Mouse (Mus musculus) limb, embryonic 13.5 days (tissue): ENCODE results near the gene Olfr557. TPM values are rescaled to one million over a fixed set of nuclear protein-coding genes. Genes with fewer than 3 reads are reported as not detected.

Experiments used
- ATAC-seq: fragments of 200-750 bp; cut with Nextera tagmentation; 2 replicates; pipeline ENCODE4 v1.8.0; 2017; ENCODE audit warnings: low read depth, moderate number of reproducible peaks, moderate TSS enrichment; ENCODE audit not compliant: low FRiP score
- H3K27ac ChIP-seq: fragments of 300-500 bp; sonication (generic); 2 replicates; pipeline ENCODE4 v1.5.1; 2015; ENCODE audit warnings: inconsistent platforms, mild to moderate bottlenecking, moderate library complexity
- H3K27me3 ChIP-seq: fragments of 300-500 bp; sonication (generic); 2 replicates; pipeline ENCODE4 v1.6.1; 2015; ENCODE audit warnings: mild to moderate bottlenecking, inconsistent platforms
- H3K36me3 ChIP-seq: fragments of 300-500 bp; sonication (generic); 2 replicates; pipeline ENCODE4 v1.6.1; 2015; ENCODE audit warnings: inconsistent platforms, mild to moderate bottlenecking, moderate library complexity
- H3K4me1 ChIP-seq: fragments of 300-500 bp; sonication (generic); 2 replicates; pipeline ENCODE4 v1.6.1; 2015; ENCODE audit warnings: inconsistent platforms
- H3K4me2 ChIP-seq: fragments of 300-500 bp; sonication (generic); replicated peaks from 2 replicates; pipeline ENCODE4 v1.6.1; 2015; ENCODE audit warnings: inconsistent platforms, mild to moderate bottlenecking, moderate library complexity
- H3K4me3 ChIP-seq: fragments of 300-500 bp; sonication (generic); 2 replicates; pipeline ENCODE4 v1.5.1; 2015; ENCODE audit warnings: moderate library complexity, mild to moderate bottlenecking, inconsistent platforms
- H3K9ac ChIP-seq: fragments of 300-500 bp; sonication (generic); 2 replicates; pipeline ENCODE4 v1.6.1; 2015; ENCODE audit warnings: mild to moderate bottlenecking, inconsistent platforms
- H3K9me3 ChIP-seq: fragments of 300-500 bp; sonication (generic); 2 replicates; pipeline ENCODE4 v1.6.1; 2016; ENCODE audit warnings: inconsistent platforms
- WGBS: fragments of 180-500 bp; shearing (Covaris S2); methylation state at CpG from one replicate; pipeline ENCODE4 v1.1.7; 2015; 5-methylcytosine and 5-hydroxymethylcytosine counted together
- polyA plus RNA-seq: library from polyadenylated mRNA; unstranded; fragments of >200 nt; fragmentation: Nextera tagmentation; extraction: Ambion mirVana; gene quantifications from 2 replicates; pipeline ENCODE4 v1.2.1, GENCODE M21; 2015

The Olfr557 gene
- polyA plus RNA-seq, 1 experiment from 2014 or later = not detected

DNA sequence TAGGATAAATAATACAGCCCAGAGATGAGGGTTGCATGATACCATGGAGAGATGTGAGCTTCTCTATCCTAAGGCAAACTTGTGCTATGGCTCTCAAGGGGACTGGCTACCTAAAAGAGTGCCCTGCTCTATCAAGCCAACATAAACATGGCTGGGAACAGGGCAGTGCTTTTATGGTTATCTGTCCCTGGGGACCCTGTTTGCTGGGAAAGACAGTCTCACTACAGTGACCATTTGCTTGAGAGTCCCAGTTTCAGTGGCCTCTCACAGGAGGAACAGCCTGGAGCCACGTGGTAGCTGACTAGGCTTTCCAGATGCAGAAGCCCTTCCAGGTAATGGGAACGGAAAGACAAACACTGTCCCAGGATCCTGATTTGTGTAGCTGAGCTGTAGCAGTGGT lies 42.0 kb downstream of the Olfr557 start:
- Histone ChIP-seq H3K4me1 (no peaks in the 10 kb centered on the region), H3K27ac (no peak overlapping the region), H3K9me3 (no peaks in the 10 kb centered on the region), H3K4me3 (no peak overlapping the region), H3K9ac (no peak overlapping the region), H3K27me3 (no peaks in the 10 kb centered on the region), H3K4me2 (no peak overlapping the region), H3K36me3 (no peaks in the 10 kb centered on the region)
- no peak for ATAC-seq
- 27% methylated on average over 2 of the region's 2 CpGs for WGBS

Other genes starting within 250 kb of the Olfr557 start
- 0.45 TPM in 1 of 2 replicates, not detected in the other for gene Olfr543, start 214.2 kb upstream of the Olfr557 start, polyA plus RNA-seq
- 0.11 and 0.13 TPM in 2 replicates for gene Olfr544, start 207.6 kb upstream of the Olfr557 start, polyA plus RNA-seq
- gene Olfr545, start 196.3 kb upstream of the Olfr557 start, polyA plus RNA-seq = not detected in 2 replicates
- not detected in 2 replicates for gene Olfr547, start 161.2 kb upstream of the Olfr557 start, polyA plus RNA-seq
- not detected in 2 replicates for gene Olfr548-ps1, start 155.0 kb upstream of the Olfr557 start, polyA plus RNA-seq
- gene Olfr549, start 146.0 kb upstream of the Olfr557 start, polyA plus RNA-seq = not detected in 2 replicates
- 0.23 and 0.52 TPM in 2 replicates for gene Trim21, start 130.4 kb upstream of the Olfr557 start, polyA plus RNA-seq
- gene Olfr550, start 124.5 kb upstream of the Olfr557 start, polyA plus RNA-seq = not detected in 2 replicates
- gene Olfr551, start 104.0 kb upstream of the Olfr557 start, polyA plus RNA-seq = not detected in 2 replicates
- gene Olfr552, start 98.1 kb upstream of the Olfr557 start, polyA plus RNA-seq = not detected in 2 replicates
- gene Olfr553, start 77.7 kb upstream of the Olfr557 start, polyA plus RNA-seq = not detected in 2 replicates
- gene Olfr554, start 57.5 kb upstream of the Olfr557 start, polyA plus RNA-seq = not detected in 2 replicates
- gene Olfr555, start 37.1 kb upstream of the Olfr557 start, polyA plus RNA-seq = not detected in 2 replicates
- not detected in 2 replicates for gene Olfr556, start 31.0 kb upstream of the Olfr557 start, polyA plus RNA-seq
- 17.0 and 19.9 TPM in 2 replicates for gene Trim68, start 8.6 kb upstream of the Olfr557 start, polyA plus RNA-seq
- 0.10 and 0.17 TPM in 2 replicates for gene Olfr558, start 6.3 kb downstream of the Olfr557 start, polyA plus RNA-seq
- not detected in 2 replicates for gene Olfr33, start 23.2 kb downstream of the Olfr557 start, polyA plus RNA-seq
- not detected in 2 replicates for gene Olfr559, start 31.6 kb downstream of the Olfr557 start, polyA plus RNA-seq
- not detected in 2 replicates for gene Olfr560, start 63.5 kb downstream of the Olfr557 start, polyA plus RNA-seq
- gene Olfr78, start 63.6 kb downstream of the Olfr557 start, polyA plus RNA-seq = not detected in 2 replicates
- not detected in 2 replicates for gene Olfr561, start 75.3 kb downstream of the Olfr557 start, polyA plus RNA-seq
- gene Olfr564, start 107.6 kb downstream of the Olfr557 start, polyA plus RNA-seq = not detected in 2 replicates
- gene Olfr566, start 162.9 kb downstream of the Olfr557 start, polyA plus RNA-seq = not detected in 2 replicates
- gene Olfr568, start 181.2 kb downstream of the Olfr557 start, polyA plus RNA-seq = not detected in 2 replicates
- gene Olfr569, start 195.0 kb downstream of the Olfr557 start, polyA plus RNA-seq = not detected in 2 replicates
- not detected in 2 replicates for gene Olfr570, start 198.7 kb downstream of the Olfr557 start, polyA plus RNA-seq
- not detected in 2 replicates for gene Olfr571, start 221.6 kb downstream of the Olfr557 start, polyA plus RNA-seq
- gene Olfr572, start 228.5 kb downstream of the Olfr557 start, polyA plus RNA-seq = not detected in 2 replicates
- gene Olfr573-ps1, start 246.7 kb downstream of the Olfr557 start, polyA plus RNA-seq = not detected in 2 replicates